Mouse (Mus musculus) cerebellum, postnatal 36 days (tissue): ENCODE data around the gene C530008M17Rik.

Experiments used
- DNase-seq, 2 experiments: peaks; one replicate each; pipeline ENCODE4 v3.0.0; 2021 to 2022; ENCODE audit warnings: mixed read lengths in 2 of 2

C530008M17Rik gene

GRCm38 (mm10) chr5:76779094-76779615 lies 122.8 kb downstream of the C530008M17Rik start:
- DNase-seq = no peak

GRCm38 (mm10) chr5:76781943-76782342 lies 125.6 kb downstream of the C530008M17Rik start:
- no peak for DNase-seq

GRCm38 (mm10) chr5:76782414-76783103 lies 126.2 kb downstream of the C530008M17Rik start:
- no peak for DNase-seq

GRCm38 (mm10) chr5:76783104-76783441 lies 126.8 kb downstream of the C530008M17Rik start:
- DNase-seq = no peak

GRCm38 (mm10) chr5:76784151-76784723 lies 127.9 kb downstream of the C530008M17Rik start:
- no peak for DNase-seq

- DNase-seq = no peak
Observed at GRCm38 (mm10) chr5:76785013-76785412, 128.7 kb downstream of the C530008M17Rik start.

GRCm38 (mm10) chr5:76789881-76790280 lies 133.6 kb downstream of the C530008M17Rik start:
- no peak for DNase-seq

GRCm38 (mm10) chr5:76791280-76791679 lies 135.0 kb downstream of the C530008M17Rik start:
- DNase-seq = no peak

- no peak for DNase-seq
Observed at GRCm38 (mm10) chr5:76792720-76793119, 136.4 kb downstream of the C530008M17Rik start.

- DNase-seq = no peak
Observed at GRCm38 (mm10) chr5:76798043-76798442, 141.7 kb downstream of the C530008M17Rik start.

- DNase-seq = no peak
Observed at GRCm38 (mm10) chr5:76799471-76799870, 143.2 kb downstream of the C530008M17Rik start.

GRCm38 (mm10) chr5:76809031-76809430 lies 152.7 kb downstream of the C530008M17Rik start:
- no peak for DNase-seq

- no peak for DNase-seq
Observed at GRCm38 (mm10) chr5:76815035-76815434, 158.7 kb downstream of the C530008M17Rik start.

- peak; percentile 10 to 13 for DNase-seq
Observed at GRCm38 (mm10) chr5:76815786-76816455, 159.6 kb downstream of the C530008M17Rik start.

- no peak for DNase-seq
Observed at GRCm38 (mm10) chr5:76816748-76817147, 160.4 kb downstream of the C530008M17Rik start.

GRCm38 (mm10) chr5:76817678-76818077 lies 161.4 kb downstream of the C530008M17Rik start:
- DNase-seq = no peak

- DNase-seq = no peak
Observed at GRCm38 (mm10) chr5:76818807-76819206, 162.5 kb downstream of the C530008M17Rik start.

GRCm38 (mm10) chr5:76822097-76822496 lies 165.8 kb downstream of the C530008M17Rik start:
- no peak for DNase-seq

- DNase-seq = no peak
Observed at GRCm38 (mm10) chr5:76828527-76829240, 172.4 kb downstream of the C530008M17Rik start.

- DNase-seq = no peak
Observed at GRCm38 (mm10) chr5:76832529-76833210, 176.4 kb downstream of the C530008M17Rik start.

- no peak for DNase-seq
Observed at GRCm38 (mm10) chr5:76837018-76837417, 180.7 kb downstream of the C530008M17Rik start.

GRCm38 (mm10) chr5:76839786-76840185 lies 183.5 kb downstream of the C530008M17Rik start:
- DNase-seq = no peak

GRCm38 (mm10) chr5:76841859-76842258 lies 185.5 kb downstream of the C530008M17Rik start:
- no peak for DNase-seq
